Mouse (Mus musculus): ENCODE measurements around the gene Umad1. TPM values are rescaled to one million over a fixed set of nuclear protein-coding genes. Genes with fewer than 3 reads are reported as not detected.

Gene Umad1
- polyA plus RNA-seq, 1 experiment from 2014 or later, result 43.1 TPM

Other genes starting within 250 kb of the Umad1 start
- 4.4 and 7.4 TPM in 2 replicates for gene Col28a1, start 66.7 kb upstream of the Umad1 start, polyA plus RNA-seq (2015; fragmentation: Nextera tagmentation; extraction: Ambion mirVana)
- gene Mios, start 50.1 kb upstream of the Umad1 start, polyA plus RNA-seq (2015; fragmentation: Nextera tagmentation; extraction: Ambion mirVana), result 26.0 and 28.0 TPM in 2 replicates
- gene Rpa3, start 115 bp upstream of the Umad1 start, polyA plus RNA-seq (2015; fragmentation: Nextera tagmentation; extraction: Ambion mirVana), result 74.3 and 85.5 TPM in 2 replicates
- gene Gm45062, start 162 bp downstream of the Umad1 start, polyA plus RNA-seq (2015; fragmentation: Nextera tagmentation; extraction: Ambion mirVana), result 15.9 and 23.6 TPM in 2 replicates

Data from neural tube, embryonic 13.5 days (tissue).